Mouse (Mus musculus): ENCODE measurements around the gene Trim37.
"Not testable (repeated sequence)": the region's sequence is repeated elsewhere in the genome, so short reads cannot be mapped to it uniquely, and the experiment has no call there.

Gene Trim37

DNA sequence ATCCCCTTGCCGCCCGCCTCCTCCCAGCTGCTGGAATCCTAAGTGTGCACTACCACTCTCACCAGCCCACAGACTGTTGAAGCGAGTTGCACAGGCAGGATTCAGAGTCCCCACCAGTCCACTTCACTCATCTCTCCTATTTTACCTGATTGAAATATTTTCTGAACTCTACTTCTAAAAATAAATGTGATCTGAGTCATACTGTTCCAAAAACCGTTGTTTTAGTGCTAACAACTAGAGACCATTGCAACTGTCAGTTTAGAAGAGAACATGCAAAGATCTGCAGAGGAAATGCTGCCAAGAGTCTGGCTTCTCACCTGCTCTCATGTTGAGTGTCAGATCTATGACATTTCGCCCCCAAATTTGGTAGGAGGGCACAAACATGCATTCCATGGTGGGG lies 106.5 kb downstream of the Trim37 start:
- no peak for DNase-seq

DNA sequence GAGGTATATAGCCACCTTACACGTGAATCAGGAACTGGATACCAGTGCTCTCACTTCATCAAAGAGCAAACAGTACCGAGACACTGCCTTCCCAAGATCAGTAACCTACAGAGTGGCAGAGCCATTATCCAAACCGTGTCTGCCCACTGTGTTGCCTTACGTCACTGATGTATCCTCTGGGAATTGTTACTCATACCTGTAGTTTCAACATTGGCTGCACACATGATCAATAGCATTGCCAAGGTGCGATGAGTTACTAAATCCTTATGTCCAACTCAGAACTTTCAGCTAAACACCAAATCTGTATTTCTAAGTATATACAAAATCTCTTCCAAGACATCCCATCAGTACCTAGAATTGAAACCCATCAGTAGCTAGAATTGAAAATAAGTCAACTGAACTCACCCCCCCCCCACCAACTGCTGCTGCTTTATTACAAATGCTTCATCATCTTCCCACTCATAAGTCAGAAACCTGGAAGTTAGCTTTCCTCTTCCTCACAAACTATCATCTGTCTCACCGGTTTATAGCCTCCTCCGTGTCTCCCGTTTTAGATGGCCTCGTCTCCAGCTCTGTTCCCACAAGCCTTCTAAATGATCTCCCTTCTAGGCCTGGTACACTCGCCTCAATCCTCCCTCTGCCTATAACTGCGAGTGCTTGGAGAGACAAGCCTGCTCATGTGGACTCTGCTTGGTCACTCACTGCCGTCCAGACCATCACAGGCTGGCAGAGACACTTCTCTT lies 108.0 kb downstream of the Trim37 start:
- DNase-seq = no peak

DNA sequence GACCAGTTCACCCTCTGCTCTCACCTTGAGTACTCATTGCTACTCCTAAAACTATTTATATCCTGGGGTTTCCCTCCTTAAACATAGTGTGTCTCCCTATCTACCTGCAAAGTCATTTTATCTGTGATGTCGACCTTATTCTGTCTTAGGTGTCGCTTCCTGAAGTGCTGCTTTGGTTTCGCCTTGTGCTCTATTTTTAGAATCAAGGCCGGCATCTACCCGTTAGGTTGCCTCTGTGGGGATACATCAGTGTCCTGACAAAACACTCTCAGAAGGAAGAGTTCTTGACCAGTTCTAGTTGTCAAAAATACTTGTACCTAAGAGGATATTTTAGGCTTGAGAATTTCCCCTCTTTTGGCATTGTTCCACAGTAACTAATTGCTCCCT lies 108.6 kb downstream of the Trim37 start:
- no peak for DNase-seq

DNA sequence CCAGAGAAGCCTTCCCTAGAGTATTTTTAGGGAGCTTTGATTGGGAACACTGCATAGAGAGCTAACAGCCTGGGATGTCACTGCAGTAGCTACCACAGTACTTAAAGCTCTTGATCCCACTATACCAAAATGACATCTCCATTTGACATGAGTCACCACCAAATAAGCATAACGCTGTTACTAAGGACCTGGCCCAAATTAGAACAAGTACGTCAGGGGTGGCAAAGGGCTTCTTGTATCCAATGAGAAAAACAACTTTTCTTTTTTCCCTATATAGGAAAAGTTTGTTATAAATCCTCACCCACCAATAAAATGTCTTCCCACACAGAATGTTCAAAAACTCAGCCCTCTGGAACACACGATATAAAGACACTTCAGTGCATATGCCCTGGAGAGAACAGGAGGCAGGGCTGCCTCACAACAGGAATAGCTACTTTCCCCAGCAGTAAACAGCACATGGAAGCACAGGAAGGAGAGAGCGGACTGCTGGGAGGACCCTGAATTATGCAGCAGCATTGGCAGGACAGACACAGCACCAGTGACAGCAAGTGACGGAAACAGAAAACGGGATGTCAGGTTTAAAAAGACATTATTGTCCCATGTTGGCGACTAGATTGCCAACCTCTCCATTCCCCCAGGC lies 112.1 kb downstream of the Trim37 start:
- DNase-seq = no peak

DNA sequence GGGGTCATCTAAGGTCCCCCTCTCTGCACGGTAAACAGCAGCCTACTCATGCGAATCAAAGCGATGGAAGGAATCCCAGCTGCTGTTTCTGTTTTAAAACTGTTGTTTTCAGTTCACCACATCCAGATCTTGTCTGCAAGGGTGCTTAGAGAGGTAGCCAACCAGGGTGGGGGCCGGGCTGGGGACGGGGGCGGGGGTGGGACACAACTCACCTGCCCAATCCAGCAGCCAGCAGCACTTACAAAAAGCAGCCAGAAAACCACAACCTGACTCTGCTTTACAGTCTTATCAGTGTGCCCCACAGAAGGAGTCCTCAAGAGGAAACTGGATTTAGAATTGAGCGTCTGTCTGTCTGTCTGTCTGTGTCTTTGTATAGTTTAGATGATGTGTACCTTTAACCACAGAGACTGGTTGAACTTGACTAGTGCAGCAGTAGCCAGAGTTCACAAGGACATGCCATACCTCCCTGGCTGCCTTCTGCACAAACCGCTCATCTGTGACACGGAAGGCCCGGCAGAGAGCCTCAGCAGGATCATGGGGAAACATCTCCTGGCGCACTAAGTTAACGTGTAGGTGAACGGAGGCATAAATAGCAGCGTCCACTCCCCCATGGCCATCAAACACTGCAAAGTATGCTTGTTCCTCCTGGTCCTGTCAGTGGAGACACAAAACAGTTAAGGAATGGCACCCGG lies 113.4 kb downstream of the Trim37 start:
- DNase-seq = no peak

DNA sequence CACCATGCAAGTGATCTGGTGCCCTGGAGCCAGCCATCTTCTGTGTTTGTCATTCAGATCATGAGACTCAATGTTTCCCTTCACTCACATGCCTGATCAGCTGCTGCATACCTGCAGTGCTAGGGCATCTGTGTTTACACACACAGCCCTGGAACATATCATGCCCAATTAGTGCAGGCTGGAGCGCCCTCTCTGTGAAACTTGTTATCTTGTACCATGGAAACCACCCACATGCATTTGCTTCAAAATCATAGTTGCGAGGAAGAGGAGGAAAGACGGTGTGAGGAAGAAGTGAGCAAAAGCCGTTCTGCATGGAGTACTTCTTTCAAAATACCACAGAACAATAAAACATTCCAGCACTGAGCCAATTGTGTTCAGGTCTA lies 113.9 kb downstream of the Trim37 start:
- no peak for DNase-seq

DNA sequence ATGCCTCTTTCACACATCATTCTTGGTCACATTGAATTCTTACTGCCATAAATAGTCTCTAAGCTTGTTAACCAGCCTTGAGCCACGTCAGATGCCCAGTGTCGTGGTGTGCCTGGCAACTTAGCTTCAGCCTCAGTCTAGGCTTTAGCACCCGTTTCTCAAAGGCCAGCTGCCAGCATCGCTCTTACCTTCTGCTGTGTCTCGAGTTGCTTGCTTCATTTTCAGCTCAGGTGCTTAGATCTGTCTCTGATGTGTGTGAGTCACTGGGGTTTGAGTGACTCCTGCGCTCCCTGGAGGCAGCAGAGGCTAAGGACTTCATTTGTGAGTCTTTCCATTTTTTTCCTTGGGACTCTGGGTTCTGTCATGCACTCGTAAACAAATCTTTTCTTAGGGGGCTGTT lies 114.4 kb downstream of the Trim37 start:
- DNase-seq = no peak

DNA sequence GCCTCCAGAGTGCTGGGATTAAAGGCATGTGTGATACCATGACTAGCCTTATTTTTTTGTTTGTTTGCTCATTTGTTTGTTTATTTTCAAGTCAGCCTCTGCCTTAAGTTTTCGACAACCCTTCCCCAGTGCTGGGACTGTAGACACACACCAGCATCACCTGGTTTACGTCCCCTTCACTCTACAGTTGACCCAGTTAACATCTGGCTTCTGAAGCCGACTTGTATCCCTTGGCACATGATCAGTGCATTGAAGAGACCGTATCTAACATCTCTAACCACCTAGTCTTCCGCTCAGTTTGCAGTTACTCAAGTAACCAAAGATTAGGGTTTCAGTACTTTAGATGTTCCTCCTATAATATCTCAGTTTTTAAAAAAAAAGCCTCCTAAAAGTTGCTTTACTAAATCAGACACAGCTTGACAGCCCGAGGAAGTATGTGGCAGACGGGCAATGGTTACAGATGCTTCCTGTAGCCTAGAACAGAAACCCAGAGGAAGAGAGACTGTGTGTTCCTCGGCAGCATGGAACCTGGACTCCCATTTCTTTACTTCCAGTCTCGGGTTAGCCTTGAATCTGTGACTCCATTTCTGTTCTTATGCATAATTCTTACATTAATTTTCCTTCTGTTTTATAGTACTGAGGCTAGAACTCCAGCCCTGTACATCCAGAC lies 118.4 kb downstream of the Trim37 start:
- no peak for DNase-seq

DNA sequence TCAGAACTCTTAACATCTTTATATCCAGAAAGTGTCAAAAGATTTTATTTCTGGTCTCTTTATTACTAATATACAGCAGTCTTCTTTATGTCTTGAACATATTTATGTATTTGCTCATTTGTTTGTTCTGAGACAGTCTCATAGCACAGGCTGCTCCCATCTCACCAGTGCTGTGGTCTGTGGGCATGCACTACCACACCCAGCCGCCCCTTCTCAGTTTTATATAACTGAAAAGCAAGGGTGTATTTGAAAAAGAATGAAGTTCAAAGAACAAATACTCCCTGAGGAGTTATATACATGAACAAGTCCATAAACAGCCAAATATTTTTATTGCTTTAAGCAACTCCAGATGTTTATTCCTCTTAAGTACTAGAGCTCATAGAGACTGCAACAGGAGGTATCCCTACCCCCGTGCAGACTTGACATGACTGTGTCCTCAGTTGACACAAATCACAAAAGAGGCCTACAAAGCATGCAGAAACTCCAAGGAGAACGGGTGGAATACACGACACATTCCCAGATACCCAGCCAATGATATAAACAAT lies 119.3 kb downstream of the Trim37 start:
- no peak for DNase-seq

DNA sequence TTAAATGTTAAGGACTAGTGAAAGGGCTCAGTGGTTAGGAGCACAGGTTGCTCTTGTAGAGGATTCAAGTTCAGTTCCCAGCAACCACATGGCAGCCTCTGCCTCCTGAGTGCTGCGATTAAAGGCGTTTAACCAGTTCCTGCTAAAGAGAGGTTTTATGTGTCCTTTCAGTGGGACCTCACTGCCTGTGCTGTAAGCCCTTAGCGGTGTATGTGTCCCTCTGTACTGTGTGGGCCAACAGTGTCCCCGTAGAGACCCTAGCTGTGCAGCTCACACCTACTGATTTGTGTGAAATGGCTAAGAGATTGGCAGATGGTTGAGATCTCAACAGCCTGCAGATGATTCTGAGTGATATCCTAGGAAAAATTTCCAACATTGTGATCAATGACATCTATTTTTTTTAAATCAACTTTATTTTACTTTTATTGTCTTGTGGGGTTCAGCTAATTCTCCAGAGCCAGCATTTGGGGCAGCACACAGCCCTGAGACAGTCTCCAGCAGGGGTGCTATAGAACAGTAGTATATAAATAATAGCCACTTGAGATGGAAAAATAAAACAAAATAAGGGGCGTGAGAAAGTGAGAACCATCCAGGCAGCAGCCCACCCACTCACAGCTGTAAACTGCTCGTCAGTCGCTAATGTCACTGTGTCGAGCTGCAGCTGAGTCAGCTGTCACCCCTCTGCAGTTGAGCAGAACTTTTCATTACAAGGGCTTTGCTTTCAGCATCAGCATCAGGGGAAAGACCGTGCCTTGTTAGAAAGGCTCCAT lies 120.0 kb downstream of the Trim37 start:
- no peak for DNase-seq

DNA sequence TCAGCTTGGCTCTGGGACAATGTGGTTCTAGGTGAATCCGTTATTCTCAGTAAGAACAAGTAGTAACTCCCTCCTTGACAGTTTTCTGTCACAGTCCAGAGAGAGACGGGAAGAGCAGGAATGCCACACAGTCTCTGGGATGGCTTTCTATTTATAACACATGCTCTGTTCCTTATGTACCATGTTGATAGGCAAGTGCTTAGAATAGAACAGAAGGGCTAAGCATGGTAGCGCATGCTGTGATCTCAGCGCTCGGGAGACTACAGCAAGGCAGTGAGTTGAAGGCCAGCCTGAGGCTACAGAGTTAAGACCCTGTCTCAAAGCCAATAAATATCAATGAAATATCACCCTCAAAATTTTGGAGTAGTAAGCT lies 120.6 kb downstream of the Trim37 start:
- no peak for DNase-seq

DNA sequence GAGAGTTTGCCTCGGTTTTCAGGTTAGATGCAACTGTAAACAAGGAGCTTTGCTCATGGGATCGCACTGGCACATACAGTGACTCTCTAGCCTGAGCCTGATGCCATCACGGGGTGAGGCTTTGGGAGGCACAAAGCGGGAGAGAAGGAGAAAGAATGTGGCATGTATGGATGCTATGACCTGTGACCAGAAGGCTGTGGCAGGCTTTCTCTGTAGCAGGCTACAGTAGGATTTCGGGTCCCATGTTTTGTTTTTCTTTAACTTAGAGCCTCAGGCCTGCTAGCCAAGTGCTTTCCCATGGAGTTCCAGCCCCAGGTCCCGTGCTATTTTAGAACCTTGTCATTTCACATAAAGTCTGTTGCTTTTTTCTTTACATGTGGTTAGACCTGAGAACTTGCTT lies 123.3 kb downstream of the Trim37 start:
- DNase-seq = no peak

DNA sequence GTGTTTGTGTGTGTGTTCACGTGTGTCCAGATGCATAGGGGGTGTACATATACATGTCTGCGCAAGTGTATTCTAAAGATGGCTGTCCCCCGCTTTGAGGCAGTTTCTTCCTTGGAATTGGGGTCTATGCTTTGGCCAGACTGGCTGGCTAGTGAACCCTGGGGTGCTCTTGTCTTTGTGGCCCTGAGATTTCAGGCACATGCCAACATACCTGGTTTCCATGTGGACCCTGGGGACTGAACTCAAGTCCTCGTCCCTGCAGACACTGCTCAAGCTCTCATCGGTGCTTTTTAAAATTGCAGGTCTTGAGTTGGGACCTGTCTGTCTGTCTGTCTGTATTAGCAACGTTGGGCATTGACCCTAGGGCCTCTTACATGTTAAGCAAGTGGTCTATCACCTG lies 126.4 kb downstream of the Trim37 start:
- no peak for DNase-seq

DNA sequence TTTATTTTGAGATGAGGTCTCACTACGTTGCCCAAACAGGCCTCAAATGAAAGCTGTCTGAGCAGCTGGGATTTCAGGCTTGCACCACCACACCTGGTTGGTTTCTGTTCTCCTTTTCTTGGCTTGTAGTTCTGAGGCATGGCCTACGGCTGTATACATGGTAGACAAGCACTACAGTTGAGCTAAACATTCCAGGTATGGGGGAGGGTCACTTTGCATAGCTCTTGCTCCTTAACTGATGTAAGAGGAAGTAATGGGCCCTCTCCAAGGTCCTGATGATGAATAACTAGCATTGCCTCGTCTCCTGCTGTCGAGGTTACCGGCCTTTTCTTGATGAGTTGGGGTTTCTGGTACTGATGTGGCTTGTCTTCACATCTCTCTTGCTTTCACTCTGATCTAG lies 127.3 kb downstream of the Trim37 start:
- DNase-seq = peak; percentile 63

DNA sequence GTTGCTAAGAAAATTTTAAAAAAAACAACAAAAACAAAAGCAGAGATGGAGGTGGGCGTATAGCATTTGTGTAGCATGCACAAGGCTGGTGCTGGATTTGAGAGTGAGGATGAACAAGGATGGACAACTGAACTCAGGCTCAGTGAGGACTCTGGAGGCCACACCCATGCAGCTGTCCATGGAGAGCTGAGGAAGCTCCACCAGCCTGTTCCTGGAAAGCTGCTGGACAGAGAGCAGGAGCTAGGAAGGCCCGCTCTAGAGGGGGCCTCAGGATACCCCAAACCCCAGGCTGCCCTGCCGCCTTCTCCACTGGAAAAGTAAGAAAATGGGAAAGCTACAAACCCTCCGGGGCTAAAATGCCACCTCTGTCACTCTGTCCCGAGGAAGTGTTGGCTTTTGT lies 130.4 kb downstream of the Trim37 start:
- no peak for DNase-seq

DNA sequence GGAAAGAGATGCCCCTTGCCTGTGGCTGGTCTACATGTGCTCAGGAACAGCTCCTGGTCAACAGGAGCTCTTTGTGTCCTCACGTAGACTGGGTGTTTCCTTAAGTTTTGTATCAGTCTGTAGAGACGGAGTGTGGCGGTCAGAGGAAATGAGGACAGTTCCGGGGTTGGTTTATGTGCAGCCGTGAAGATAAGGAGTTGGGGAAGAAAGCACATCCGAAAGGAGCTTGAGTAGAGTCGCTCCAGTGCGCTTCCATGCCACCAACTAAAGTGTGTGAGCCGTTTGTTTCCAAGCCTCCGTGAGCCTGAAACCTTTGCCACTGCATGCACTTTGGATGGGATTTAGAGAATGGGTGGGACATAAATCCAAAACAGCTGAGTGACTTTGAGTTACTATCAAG lies 132.9 kb downstream of the Trim37 start:
- no peak for DNase-seq

DNA sequence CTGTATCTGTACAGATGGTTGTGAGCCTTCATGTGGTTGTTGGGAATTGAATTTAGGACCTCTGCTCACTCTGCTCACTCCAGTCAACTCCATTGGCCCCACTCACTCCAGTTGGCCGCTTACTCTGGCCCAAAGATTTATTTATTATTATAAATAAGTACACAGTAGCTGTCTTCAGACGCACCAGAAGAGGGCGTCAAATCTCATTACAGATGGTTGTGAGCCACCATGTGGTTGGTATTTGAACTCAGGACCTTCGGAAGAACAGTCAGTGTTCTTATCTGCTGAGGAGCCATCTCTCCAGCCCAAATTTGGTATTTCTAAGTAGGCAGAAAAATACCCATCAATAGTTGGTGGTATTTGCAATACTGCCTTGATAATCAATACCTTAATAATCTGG lies 134.8 kb downstream of the Trim37 start:
- DNase-seq = not testable (repeated sequence)

DNA sequence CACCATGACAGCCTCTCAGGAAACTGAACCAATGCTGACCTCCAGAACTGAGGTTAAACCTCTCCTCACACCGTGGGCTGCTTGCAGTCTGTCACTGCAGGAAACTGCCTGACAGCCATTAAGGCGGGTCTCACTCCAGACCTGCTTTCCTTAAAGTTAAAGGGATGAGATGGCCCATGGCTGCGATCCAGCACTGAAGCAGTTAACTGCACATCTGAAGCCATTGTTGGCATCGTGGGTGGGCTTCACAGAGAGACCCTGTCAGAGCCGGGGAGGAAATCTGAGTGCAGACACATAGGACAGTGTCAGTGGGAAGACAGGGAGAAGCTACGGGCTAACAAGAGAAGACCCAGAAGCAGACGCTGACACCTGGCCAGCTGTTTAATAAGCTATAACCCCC lies 137.1 kb downstream of the Trim37 start:
- peak; percentile 56 for DNase-seq

DNA sequence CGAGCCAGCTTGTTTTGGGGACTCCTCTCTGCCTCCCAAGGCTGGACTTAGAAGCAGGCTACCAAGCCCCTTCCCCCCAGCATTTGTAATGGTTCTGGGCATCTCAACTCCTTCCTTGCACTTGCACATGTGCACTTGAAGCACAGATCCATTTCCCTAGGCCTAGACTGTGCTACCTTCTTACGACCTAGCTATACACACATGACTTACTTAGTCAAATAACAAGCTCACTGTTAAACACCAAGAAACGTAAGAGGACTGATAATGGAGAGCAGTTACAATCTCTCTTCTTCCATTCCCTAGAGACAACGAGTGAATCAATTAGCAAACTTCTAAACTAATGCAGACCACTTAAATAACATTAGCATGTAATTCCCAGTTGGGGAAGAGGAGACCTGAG lies 139.4 kb downstream of the Trim37 start:
- no peak for DNase-seq

DNA sequence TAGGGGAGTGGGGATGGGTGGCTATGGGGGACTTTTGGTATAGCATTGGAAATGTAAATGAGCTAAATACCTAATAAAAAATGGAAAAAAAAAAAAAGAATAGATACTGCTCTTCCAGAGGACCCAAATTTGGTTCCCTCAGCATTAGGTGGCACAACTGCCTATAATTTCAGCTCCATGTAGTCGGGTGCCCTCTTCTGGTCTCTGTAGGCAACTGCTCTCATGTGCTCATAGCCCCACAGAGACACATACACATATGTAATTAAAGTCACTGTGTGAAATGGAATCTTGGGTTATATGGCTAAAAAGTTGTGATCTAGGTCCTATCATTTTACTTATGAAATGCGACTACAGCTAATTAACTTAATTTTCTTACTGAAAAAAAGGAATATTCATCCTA lies 141.9 kb downstream of the Trim37 start:
- no peak for DNase-seq
